Mouse (Mus musculus) fat pad, adult 2 months (tissue): Measurements from ENCODE around the gene Cox4i2.

Experiments
- DNase-seq: peaks from one replicate; pipeline ENCODE4 v3.0.0-alpha.2; 2011; ENCODE audit warnings: low read depth, low spot score; ENCODE audit errors: extremely low read depth

The Cox4i2 gene

GRCm38 (mm10) chr2:152766387-152767123 lies 12.6 kb downstream of the Cox4i2 start:
- no peak for DNase-seq

DNA sequence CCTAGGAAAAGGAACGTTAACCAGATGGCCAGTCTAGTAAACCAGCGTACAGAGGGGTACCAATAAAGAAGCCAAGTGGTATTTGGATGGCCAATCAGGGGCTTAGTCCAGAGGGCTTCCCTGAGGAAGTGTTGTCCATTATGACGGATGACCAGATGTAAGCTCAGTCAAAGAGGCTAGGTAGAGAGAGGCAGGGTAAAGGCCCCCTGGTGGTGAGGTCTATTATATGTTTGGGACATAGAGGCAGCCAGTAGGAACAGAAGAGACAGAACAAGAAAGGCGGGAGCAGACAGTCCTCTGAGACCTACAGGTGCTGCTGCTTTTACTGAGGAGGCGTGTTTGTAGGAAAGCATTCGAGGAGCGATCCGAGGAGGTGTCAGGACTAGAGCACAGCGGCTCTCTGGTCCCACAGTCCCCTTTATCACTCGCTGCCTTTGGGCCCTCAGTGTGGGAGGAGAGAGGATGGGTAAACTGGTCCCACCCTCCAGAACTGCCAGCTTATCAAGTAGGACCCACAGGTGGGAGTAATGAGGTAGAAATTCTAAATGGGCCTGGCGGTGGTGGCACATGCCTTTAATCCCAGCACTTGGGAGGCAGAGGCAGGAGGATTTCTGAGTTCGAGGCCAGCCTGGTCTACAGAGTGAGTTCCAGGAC lies 13.8 kb downstream of the Cox4i2 start:
- no peak for DNase-seq

GRCm38 (mm10) chr2:152769677-152770076 lies 15.7 kb downstream of the Cox4i2 start:
- no peak for DNase-seq

- DNase-seq = no peak
Observed at GRCm38 (mm10) chr2:152771571-152771970, 17.6 kb downstream of the Cox4i2 start.

DNA sequence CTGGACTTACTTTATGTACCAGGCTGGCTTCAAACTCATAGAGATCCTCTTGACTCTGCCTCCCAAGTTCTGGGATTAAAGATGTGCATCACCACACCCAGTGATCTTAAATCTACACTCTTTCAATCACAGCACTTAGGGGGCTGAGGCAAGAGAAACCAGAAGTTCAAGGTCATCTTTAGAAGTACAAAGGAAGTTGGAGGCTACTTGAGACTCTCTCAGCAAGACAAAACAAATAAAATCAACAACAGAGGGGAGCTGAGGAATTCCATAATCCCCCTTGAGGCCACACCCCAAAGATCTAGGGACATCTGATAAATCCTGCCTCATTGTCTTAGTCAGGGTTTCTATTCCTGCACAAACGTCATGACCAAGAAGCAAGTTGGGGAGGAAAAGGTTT lies 18.3 kb downstream of the Cox4i2 start:
- DNase-seq = no peak

DNA sequence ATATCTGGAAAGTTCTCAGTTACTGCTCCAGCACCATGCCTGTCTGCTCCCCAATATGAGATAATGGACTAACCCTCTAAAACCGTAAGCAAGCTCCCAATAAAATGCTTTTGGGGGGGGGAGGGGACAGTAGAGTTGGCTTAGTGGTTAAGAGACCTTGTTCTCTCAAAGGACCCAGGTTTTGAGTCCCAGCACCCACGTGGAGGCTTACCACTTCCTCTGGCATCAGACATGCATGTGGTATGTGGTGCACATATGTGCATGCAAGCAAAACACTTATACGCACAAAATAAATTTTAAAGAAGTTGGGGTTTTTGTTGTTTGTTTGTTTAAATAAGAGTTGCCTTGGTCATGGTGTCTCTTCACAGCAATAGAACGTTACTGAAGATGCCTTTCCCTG lies 21.4 kb downstream of the Cox4i2 start:
- no peak for DNase-seq

- DNase-seq = no peak
Observed at GRCm38 (mm10) chr2:152776019-152776418, 22.0 kb downstream of the Cox4i2 start.

DNA sequence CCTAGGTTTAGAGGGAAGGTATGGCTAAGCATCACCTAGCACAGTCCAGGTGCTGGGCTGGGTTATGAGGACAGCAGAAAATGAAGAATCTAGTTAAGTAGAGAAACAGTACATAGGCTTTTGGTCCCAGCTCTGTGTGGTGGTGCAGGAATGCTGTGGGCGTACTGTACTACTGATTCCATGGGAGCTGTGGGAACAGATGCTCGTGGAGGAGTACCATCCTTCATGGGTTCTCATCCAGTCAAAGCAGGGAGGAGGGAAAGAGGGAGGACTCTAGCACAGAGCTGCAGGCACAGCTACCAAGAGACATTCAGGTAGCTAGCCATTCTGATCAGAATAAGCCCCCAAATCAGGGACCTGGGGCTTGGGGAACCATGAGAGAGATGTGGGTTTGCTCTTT lies 22.5 kb downstream of the Cox4i2 start:
- no peak for DNase-seq

GRCm38 (mm10) chr2:152777081-152777480 lies 23.1 kb downstream of the Cox4i2 start:
- no peak for DNase-seq

DNA sequence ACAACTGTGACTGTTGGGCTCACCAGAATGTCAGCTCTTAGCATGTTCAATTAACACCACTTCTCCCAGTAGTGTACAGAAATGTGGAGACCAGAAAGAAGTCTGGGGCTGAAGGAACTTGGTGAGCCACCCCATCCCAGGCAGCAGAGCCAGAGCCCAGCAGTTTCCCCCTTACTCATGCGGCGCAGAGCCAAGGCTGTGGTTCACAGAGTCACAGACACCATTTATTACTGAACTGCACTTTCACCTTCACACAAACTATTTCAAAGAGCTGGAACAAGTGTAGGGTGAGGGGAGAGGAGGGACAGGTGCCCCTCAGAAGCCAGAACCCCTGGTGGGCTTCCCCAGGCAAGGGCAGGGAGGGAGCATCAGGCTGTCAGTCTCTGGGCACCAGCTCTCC lies 26.5 kb downstream of the Cox4i2 start:
- DNase-seq = no peak

DNA sequence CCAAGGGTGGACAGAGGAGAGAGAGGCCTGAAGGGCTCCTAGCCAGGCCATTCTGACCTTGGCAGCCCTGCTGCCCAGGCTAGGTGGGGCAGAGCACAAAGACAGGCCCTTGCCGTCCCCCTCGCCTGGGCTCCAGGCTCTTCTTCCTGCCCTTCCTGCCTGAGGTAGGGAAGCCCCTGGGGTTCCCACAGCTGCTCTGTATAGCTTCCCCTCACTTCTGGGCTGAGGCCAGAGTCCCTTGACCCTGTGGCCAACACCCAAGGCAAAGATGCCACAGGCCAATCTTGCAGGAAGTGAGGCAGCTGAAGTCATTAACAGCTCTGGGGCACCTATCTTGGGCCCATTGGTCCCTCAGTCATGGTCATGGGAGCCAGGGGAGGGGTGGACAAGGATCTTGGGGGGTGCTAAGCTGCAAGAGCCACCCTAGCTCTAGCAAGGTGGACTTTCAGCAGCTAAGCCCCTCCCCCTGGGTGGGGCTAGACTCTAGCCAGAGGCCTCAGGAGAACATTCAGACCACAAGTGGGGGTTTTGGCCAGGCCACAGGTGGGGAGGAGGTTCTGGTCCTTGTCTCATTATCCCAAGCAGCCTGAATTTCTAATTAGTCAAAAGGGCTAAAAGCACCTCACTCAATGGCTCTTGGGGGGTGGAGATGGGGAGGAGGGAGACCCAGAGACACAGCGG lies 27.2 kb downstream of the Cox4i2 start:
- DNase-seq = no peak

DNA sequence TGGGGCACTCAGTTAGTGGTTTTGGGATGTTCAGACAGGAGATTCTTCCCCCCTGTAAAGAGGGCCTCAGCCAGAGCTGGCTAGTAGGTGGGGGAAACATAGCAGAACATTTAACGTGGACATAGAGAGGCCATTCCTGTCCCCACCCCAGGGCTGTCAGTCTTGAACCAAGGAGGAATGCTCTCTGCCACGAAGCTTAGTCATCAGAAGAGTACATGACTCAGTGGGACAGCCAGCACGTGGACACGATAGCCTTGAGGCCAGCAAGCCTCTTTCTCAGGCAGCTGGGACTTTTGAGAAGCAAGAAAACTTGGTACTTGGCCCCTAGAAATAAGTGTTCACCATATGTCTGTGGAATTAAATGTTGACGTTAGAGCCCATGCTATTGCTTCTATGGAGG lies 28.7 kb downstream of the Cox4i2 start:
- DNase-seq = no peak

- no peak for DNase-seq
Observed at GRCm38 (mm10) chr2:152783241-152783640, 29.3 kb downstream of the Cox4i2 start.

- peak; percentile 98 for DNase-seq
Observed at GRCm38 (mm10) chr2:152784640-152785039, 30.7 kb downstream of the Cox4i2 start.

DNA sequence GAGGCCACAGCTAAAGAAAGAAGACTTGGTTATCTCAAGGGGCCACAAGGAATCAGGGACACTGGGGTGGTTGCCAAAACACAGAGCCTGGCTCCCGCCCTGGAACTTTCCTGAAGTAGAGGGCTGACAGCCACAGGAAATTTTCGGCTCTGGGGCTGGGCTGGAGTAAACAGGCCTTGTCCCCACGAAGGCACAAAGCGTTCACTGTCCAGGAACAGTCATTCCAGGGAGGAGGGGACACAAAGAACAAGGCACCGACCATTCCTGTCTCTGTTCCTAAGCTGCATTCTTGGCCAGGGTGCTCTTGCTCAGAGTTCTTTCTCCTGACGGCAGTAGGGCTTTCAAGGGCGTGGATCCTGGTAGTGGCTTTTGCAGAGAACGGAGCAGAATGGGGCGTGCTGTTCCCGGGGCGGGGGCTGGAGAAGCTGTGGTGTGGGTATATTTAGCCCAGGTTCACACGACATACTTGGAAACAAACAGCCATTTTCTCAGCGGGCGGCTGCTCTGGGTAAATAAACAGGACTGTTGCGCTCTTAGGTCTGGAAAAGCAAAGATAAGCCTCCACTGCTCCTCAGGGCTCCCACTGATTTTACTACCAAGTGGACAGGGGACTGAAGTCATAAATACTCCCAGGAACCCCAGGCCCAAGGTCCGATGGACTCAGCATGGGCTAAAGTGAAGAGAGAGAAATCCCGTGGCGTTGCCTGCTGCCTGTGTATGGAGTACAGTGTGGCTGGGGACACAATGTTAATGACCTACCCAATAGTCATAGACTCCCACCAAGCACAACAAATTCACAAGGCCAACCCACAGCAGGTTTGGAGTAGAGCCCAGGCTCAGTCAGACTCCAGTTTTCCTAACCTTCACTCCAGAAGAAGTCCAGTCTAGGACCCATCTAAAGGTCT lies 31.7 kb downstream of the Cox4i2 start:
- DNase-seq = no peak

GRCm38 (mm10) chr2:152787136-152787535 lies 33.2 kb downstream of the Cox4i2 start:
- no peak for DNase-seq

- DNase-seq = no peak
Observed at GRCm38 (mm10) chr2:152787543-152787942, 33.6 kb downstream of the Cox4i2 start.

DNA sequence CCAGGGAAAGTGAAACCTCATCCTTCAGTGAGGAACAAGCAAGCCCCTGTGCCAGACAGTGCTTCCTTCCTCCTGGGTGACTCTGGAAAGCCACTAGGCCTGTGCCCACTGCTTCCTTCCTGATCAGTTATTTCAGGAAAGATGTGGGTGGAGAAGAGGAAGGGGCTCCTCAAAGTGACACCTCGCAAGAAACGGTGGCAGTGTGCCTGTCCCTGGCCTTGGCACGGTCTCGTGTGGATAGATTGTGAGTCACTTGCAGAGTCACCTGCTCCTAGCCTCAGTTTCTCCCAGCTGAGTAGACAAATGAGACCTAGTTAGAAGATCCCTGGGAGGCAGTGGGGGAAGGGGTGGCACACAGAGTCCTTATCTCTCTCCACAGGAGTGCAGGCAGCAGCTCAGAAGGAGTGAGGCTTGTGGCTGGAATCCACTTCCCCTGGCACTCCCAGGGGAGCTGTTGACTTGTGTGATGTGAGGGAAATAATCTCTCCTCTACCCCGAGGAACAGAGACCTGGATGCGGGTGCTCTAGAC lies 35.0 kb downstream of the Cox4i2 start:
- DNase-seq = no peak

DNA sequence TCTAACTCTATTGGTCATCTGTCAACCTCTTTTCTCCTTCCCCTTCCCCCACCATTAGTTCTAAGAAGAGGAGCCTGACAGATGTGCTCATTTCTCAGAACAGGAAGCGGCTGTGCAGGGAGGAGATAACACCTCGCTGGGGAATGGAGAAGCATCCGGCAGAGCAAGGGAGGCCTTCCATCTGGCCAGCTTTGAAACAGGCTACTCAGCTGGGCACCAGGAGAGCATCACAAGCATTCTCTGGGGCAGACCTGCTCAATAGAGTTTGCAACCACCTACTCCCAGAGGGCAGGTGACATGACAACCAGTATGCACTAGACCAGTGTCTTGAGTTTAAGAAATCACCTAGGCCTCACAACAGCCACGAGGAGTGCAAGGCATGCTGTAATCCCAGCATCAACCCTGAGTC lies 35.6 kb downstream of the Cox4i2 start:
- DNase-seq = no peak

DNA sequence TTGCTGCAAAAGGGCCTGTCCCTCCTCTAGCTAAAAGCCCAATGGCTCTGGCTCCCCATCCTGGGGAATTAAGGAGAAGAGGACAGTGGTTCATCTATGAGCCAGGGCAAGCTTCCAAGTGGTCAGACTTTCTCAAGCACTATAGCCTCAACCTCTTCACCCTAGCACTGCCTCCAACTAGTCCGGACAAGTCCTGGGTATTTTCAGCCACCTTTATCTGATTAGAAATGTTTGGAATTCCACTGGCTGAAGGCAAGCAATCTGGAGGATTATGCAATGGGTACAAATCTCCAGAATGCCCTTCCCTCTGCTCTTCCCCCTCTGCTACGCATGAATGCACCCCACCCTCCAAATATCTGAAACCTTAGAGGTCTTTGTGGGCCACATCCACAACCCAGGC lies 38.5 kb downstream of the Cox4i2 start:
- peak; percentile 67 for DNase-seq

DNA sequence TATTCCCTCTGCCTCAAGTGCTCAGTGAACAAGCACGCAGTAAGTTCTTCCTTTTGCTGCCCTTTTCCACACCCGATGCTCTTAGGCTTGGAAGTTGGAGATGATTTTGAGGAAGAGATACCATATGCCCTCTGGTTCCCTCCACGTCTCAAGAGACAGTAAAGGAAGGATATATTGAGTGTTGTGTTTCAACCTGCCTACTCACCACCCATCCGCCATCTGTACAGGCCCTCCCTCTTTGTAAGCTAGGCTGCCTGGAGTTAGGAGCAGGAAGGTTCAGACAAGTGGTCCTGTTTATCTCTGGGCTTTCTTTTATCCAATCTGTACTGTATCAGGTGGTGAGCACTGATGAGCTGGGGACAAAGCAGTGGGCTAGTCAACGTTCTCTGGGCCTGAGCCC lies 39.4 kb downstream of the Cox4i2 start:
- no peak for DNase-seq
